Mouse (Mus musculus): ENCODE results near the gene Gab3. TPM values are rescaled to one million over a fixed set of nuclear protein-coding genes. Genes with fewer than 3 reads are reported as not detected.
A peak's percentile ranks its signal among the peaks of the same experiment; 100 is the strongest.
"Not testable (repeated sequence)": the region's sequence is repeated elsewhere in the genome, so short reads cannot be mapped to it uniquely, and the experiment has no call there.

Gene Gab3
- polyA plus RNA-seq, 1 experiment: 16.3 TPM

GRCm38 (mm10) chrX:75044595-75044994 lies 40.7 kb downstream of the Gab3 start:
- TF ChIP-seq POLR2A (IDR thresholded peaks at IDR 0.05; ENCODE audit: borderline replicate concordance, low read depth, low read length): no peak
- TF ChIP-seq CTCF (IDR thresholded peaks at IDR 0.05; ENCODE audit: low read depth, low read length): no peak
- Histone ChIP-seq H3K4me3 (ENCODE audit: insufficient read depth, low read length) (no peak overlapping the region), H3K4me1 (ENCODE audit: control insufficient read depth, insufficient read depth, low read length) (peaks cover 3% of the 10 kb centered on the region; the same call in 1 of the 2 replicates), H3K27ac (ENCODE audit: insufficient read depth, low read depth, low read length) (no peak overlapping the region)

GRCm38 (mm10) chrX:75036626-75037025 lies 48.6 kb downstream of the Gab3 start:
- peaks cover 18% of the 10 kb centered on the region for H3K4me1 ChIP-seq (ENCODE audit: control insufficient read depth, insufficient read depth, low read length)
- TF ChIP-seq POLR2A (IDR thresholded peaks at IDR 0.05; ENCODE audit: borderline replicate concordance, low read depth, low read length) (no peak), CTCF (IDR thresholded peaks at IDR 0.05; ENCODE audit: low read depth, low read length) (no peak)
- no peak overlapping the region for H3K27ac ChIP-seq (ENCODE audit: insufficient read depth, low read depth, low read length)
- H3K4me3 ChIP-seq (ENCODE audit: insufficient read depth, low read length): no peak overlapping the region

GRCm38 (mm10) chrX:75035162-75035561 lies 50.1 kb downstream of the Gab3 start:
- H3K4me3 ChIP-seq (ENCODE audit: insufficient read depth, low read length): no peak overlapping the region
- peaks cover 18% of the 10 kb centered on the region for H3K4me1 ChIP-seq (ENCODE audit: control insufficient read depth, insufficient read depth, low read length)
- no peak overlapping the region for H3K27ac ChIP-seq (ENCODE audit: insufficient read depth, low read depth, low read length)
- TF ChIP-seq POLR2A (IDR thresholded peaks at IDR 0.05; ENCODE audit: borderline replicate concordance, low read depth, low read length) (no peak), CTCF (IDR thresholded peaks at IDR 0.05; ENCODE audit: low read depth, low read length) (no peak)

GRCm38 (mm10) chrX:75034054-75034453 lies 51.2 kb downstream of the Gab3 start:
- Histone ChIP-seq H3K27ac (ENCODE audit: insufficient read depth, low read depth, low read length) (peak overlapping the region; percentile 27; the same call in 1 of the 2 replicates), H3K4me1 (ENCODE audit: control insufficient read depth, insufficient read depth, low read length) (peaks cover 18% of the 10 kb centered on the region)
- not testable (repeated sequence) for H3K4me3 ChIP-seq (ENCODE audit: insufficient read depth, low read length)

- TF ChIP-seq POLR2A (IDR thresholded peaks at IDR 0.05; ENCODE audit: borderline replicate concordance, low read depth, low read length) (no peak), CTCF (IDR thresholded peaks at IDR 0.05; ENCODE audit: low read depth, low read length) (no peak)
These were observed 101.5 kb downstream of the Gab3 start for GRCm38 (mm10) chrX:74983734-74984133.

GRCm38 (mm10) chrX:74962899-74963298 lies 122.4 kb downstream of the Gab3 start:
- not testable (repeated sequence) for H3K4me3 ChIP-seq (ENCODE audit: insufficient read depth, low read length); H3K4me1 ChIP-seq (ENCODE audit: control insufficient read depth, insufficient read depth, low read length); H3K27ac ChIP-seq (ENCODE audit: insufficient read depth, low read depth, low read length)

More at GRCm38 (mm10) chrX:74983734-74984133, 101.5 kb downstream of the Gab3 start:
- H3K27ac ChIP-seq (ENCODE audit: insufficient read depth, low read depth, low read length): no peak overlapping the region
- H3K4me1 ChIP-seq (ENCODE audit: control insufficient read depth, insufficient read depth, low read length): no peaks in the 10 kb centered on the region
- no peak overlapping the region for H3K4me3 ChIP-seq (ENCODE audit: insufficient read depth, low read length)

- H3K4me3 ChIP-seq (ENCODE audit: insufficient read depth, low read length); H3K4me1 ChIP-seq (ENCODE audit: control insufficient read depth, insufficient read depth, low read length); H3K27ac ChIP-seq (ENCODE audit: insufficient read depth, low read depth, low read length): not testable (repeated sequence)
These were observed 126.1 kb downstream of the Gab3 start for GRCm38 (mm10) chrX:74959161-74959560.

Other genes with a start within 250 kb of the Gab3 start
- not detected in 2 replicates for gene Gm5936, start 248.3 kb downstream of the Gab3 start, polyA plus RNA-seq (2012; ENCODE audit: insufficient read depth, insufficient read length, missing spikeins)
- 7.8 and 10.6 TPM in 2 replicates for gene Dkc1, start 10.4 kb upstream of the Gab3 start, polyA plus RNA-seq (2012; ENCODE audit: insufficient read depth, insufficient read length, missing spikeins)
- gene Mpp1, start 45.6 kb upstream of the Gab3 start, polyA plus RNA-seq (2012; ENCODE audit: insufficient read depth, insufficient read length, missing spikeins): 321 and 354 TPM in 2 replicates
- gene Smim9, start 78.3 kb upstream of the Gab3 start, polyA plus RNA-seq (2012; ENCODE audit: insufficient read depth, insufficient read length, missing spikeins): not detected in 2 replicates

Measured in bone marrow macrophage, adult 2 months (primary cell).